Mouse (Mus musculus) lung, postnatal 0 days (tissue): ENCODE results near the gene D630003M21Rik.

Experiments used
- CTCF ChIP-seq: IDR thresholded peaks from 2 replicates; pipeline ENCODE4 v1.5.1; 2016; ENCODE audit warnings: antibody characterized with exemption, mild to moderate bottlenecking
- EP300 ChIP-seq: IDR thresholded peaks from 2 replicates; pipeline ENCODE4 v1.6.1; 2016; ENCODE audit warnings: antibody characterized with exemption, mild to moderate bottlenecking, control low read depth

- TF ChIP-seq EP300 = no peak
- TF ChIP-seq CTCF = peak; percentile 81
These were observed 33.9 kb downstream of the D630003M21Rik start for GRCm38 (mm10) chr2:158194945-158195640.
